Mouse (Mus musculus): Measurements from ENCODE around the gene CN725425. TPM values are rescaled to one million over a fixed set of nuclear protein-coding genes. Genes with fewer than 3 reads are reported as not detected.

Gene CN725425
- polyA plus RNA-seq, 1 experiment from 2014 or later: not detected

DNA sequence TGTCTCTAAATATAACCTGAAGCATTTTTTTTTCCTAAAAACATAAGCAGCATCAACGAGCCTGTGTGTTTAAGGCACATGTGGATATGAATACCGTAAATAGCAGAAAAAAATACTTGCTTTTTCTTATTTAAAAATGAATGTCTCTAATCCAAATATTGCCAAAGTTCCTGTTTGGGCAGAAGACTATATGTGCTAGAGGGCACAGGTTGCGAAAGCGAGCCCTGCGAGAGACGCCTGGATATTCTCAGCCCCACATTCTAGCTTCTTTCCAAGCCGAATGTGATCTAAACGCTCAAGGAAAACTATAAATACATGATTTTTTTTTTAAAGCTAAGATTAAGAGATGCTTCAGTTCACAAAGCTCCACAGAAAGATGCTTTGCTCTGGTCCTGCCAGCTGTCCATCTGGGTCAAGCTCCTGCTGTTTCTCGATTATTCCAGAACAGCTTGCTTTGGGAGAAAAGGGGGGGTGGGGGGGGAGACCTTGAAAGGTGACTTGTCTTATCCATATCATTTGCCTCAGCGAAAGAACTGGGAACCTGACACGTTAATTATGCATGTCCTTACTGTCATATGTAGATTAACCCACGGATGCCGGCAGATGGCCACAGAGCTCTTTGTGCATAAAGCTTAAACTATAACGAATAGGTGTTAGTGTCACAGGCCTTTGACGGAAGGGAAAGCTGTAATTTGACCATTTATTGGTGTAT, 19.2 kb upstream of the CN725425 start:
- 74% methylated on average over 15 of the region's 15 CpGs for WGBS
- peaks cover 23% of the 10 kb centered on the region for H3K36me3 ChIP-seq (replicated peaks)
- no peak for DNase-seq (ENCODE audit: extremely low spot score, low spot score)
- H3K4me3 ChIP-seq: no peak overlapping the region
- no peaks in the 10 kb centered on the region for H3K27me3 ChIP-seq (ENCODE audit: poor library complexity, severe bottlenecking)
- no peaks in the 10 kb centered on the region for H3K9me3 ChIP-seq
- H3K4me1 ChIP-seq: peaks cover 13% of the 10 kb centered on the region
- H3K27ac ChIP-seq: no peak overlapping the region

DNA sequence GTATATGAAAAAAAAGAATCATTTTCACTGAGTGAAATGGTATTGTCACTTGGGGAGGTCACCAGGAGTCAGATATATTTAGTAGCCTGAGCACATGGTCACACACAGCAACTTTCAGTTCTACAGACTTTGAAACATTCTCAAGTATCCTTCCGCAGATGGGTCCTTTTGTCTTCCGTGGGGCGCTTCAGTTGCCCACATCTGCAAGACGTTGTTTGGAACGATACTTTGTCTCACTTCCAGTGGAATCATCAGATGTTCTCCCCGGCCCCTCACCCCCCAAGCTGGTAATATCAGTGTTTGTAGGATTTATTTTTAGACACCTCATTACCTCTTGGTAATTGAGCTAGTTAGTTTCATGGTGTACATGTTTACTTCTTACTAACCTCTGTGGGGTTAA, 12.9 kb upstream of the CN725425 start:
- Histone ChIP-seq H3K4me3 (no peak overlapping the region), H3K4me1 (peaks cover 39% of the 10 kb centered on the region), H3K9me3 (no peaks in the 10 kb centered on the region), H3K27me3 (ENCODE audit: poor library complexity, severe bottlenecking) (no peaks in the 10 kb centered on the region), H3K36me3 (replicated peaks) (0 out of 2 replicates have a peak, but pooled peaks cover 6% of the 10 kb centered on the region), H3K27ac (no peak overlapping the region)
- WGBS: 84% methylated on average over 6 of the region's 6 CpGs
- no peak for DNase-seq (ENCODE audit: extremely low spot score, low spot score)

DNA sequence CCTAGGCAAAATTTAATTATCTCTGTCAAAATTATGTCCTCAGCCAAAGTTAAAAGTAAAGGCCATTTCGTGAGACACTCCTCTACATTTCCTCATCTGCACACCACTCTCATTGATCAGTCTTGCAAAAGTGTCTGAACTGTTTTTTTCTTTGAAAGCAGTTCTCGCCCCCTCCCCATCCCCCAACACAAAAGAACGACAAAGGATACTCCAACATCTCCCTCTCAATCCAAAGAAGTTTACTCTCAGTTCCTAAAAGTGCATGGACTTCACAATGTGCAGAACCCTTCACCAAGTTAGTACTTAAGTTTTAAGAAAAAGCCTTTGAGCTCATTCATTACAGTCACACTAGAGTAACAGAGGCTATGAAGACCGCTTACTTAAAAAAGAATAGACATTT, 9.3 kb upstream of the CN725425 start:
- no peaks in the 10 kb centered on the region for H3K9me3 ChIP-seq
- no peaks in the 10 kb centered on the region for H3K27me3 ChIP-seq (ENCODE audit: poor library complexity, severe bottlenecking)
- 0 out of 2 replicates have a peak, but pooled peaks cover 2% of the 10 kb centered on the region for H3K36me3 ChIP-seq (replicated peaks)
- peaks cover 49% of the 10 kb centered on the region for H3K4me1 ChIP-seq
- H3K4me3 ChIP-seq: peak overlapping the region; percentile 59
- H3K27ac ChIP-seq: peak overlapping the region; percentile 89
- DNase-seq (ENCODE audit: extremely low spot score, low spot score): no peak
- whole genome bisulfite sequencing: 23% methylated on average over 4 of the region's 4 CpGs

DNA sequence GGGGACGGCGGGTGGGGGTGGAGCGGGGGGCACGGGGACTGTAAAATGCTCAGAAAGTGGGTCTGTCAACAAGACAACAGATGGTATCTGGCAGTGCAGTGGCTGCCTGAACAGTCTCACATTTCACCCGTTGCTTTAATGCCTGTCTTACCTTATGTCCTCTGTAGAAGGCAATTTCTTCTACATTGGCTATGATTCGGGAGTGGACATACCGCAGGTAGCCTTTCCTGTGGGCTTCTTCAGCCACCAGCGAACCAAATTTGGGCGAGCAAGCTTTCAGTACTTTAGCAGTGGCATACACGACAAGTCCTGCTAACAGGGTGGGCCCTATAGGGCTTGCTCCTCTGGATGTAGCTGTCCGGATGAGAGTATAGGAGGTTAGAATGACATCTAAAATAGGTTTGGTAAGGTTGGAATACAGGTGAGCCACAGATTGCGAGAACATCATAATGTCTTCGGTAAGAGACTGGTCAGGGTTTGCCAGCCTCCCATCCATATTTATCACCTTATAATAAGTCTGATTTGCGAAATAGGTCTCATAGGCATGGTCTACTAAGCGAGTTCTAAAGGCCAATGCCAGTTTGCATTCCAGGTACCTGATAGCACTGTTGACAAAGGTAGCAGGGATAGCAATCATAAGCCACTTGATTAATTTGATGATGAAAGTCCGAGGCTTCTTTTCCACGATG, 8.6 kb upstream of the CN725425 start:
- 0 out of 2 replicates have a peak, but pooled peaks cover 2% of the 10 kb centered on the region for H3K36me3 ChIP-seq (replicated peaks)
- peaks cover 49% of the 10 kb centered on the region for H3K4me1 ChIP-seq
- WGBS: 39% methylated on average over 17 of the region's 17 CpGs
- peak overlapping the region; percentile 89 for H3K27ac ChIP-seq
- no peaks in the 10 kb centered on the region for H3K9me3 ChIP-seq
- no peaks in the 10 kb centered on the region for H3K27me3 ChIP-seq (ENCODE audit: poor library complexity, severe bottlenecking)
- peak; percentile 21 for DNase-seq (ENCODE audit: extremely low spot score, low spot score)
- H3K4me3 ChIP-seq: peak overlapping the region; percentile 59

DNA sequence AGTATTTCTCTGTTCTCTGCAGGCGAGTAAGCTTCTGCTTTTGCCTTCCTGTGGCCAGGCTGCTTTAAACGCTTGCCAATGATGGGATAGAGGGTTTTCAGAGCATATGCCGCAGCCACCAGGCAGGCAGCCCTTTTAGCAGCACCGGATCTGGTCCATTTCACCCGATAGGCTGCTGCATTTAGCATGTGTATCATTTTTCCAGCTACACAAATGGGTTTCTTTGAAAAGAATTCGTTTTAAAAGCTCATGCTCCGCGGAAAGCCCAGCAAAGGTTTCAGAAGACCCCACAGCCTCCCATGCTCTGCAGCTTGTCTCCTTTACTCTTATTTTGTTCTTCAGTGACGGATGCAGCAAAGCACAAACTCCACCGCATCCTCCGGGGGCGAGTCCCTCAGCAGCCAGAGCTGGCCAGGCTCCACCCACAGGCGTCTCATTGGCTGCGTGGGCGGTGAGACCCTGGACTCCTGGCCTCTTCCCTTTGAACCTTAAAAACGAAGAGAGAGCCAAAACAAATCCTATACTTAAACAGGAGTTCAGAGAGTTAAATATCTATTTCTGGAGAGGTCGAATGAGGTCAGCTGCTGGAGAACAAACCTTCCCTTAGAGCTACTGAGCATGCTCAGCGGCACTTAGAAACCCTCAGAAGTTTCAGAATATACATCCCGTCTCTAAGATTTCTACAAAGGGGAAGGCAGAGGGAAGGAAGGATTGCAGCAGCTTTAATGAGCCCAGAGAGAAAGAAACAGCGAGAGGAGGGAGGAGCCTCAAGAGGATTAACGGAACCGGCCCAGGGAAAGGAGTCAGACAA, 7.7 kb upstream of the CN725425 start, which contains the start of gene Abcd2:
Abcd2 (minus strand) TSS at position 388 of the 811 bp plus-strand sequence.
- Histone ChIP-seq H3K9me3 (no peaks in the 10 kb centered on the region), H3K4me3 (peak within 1 kb of the TSS; percentile 59), H3K27ac (peak within 1 kb of the TSS; percentile 89), H3K36me3 (replicated peaks) (0 out of 2 replicates have a peak, but pooled peaks cover 2% of the 10 kb centered on the region), H3K4me1 (peaks cover 49% of the 10 kb centered on the region), H3K27me3 (ENCODE audit: poor library complexity, severe bottlenecking) (no peaks in the 10 kb centered on the region)
- peak; percentile 87 for DNase-seq (ENCODE audit: extremely low spot score, low spot score)
- under 1% methylated on average over 22 of the region's 22 CpGs for WGBS

DNA sequence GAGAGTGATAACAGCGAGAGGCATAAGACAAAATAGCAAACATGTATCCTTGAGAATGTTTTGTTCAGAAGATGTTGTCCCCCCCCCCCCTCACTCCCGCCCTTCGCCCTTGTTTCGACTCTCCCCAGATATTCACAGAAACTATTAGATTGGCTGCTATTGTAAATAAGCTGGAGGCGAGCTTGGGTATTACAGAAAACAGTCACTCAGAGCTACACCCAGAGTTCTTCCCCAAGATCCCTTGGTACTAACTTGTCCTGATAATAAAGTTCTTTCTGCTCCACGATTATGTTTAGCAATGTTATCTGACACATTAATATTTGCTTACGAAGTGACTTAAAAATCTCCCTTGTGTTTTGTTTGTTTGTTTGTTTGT, 7.1 kb upstream of the CN725425 start:
- Histone ChIP-seq H3K9me3 (no peaks in the 10 kb centered on the region), H3K27me3 (ENCODE audit: poor library complexity, severe bottlenecking) (no peaks in the 10 kb centered on the region), H3K36me3 (replicated peaks) (0 out of 2 replicates have a peak, but pooled peaks cover 2% of the 10 kb centered on the region), H3K4me1 (peaks cover 49% of the 10 kb centered on the region), H3K4me3 (peak overlapping the region; percentile 59), H3K27ac (peak overlapping the region; percentile 89)
- WGBS: 13% methylated on average over 7 of the region's 7 CpGs
- no peak for DNase-seq (ENCODE audit: extremely low spot score, low spot score)

DNA sequence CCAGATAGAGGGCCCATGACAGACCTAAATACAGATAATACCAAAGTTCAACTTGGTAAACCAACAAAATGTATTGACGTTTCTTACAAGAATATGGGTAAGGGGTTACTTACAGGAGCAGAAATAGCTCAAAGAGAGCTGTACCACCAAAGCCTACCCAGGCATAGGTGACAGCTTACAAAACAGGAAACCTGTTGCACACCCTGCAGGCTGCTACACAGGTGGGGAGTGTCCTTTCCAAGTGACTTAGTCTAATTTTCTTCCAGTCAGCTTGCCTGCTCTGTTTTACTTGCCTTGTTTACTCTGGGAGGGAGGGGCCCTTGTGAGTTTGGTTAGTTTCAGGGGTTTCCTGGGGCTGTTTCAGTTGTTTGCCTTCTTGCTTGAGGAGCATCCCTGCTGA, 1.5 kb downstream of the CN725425 start:
- no peak for DNase-seq (ENCODE audit: extremely low spot score, low spot score)
- H3K27ac ChIP-seq: no peak overlapping the region
- H3K9me3 ChIP-seq: no peaks in the 10 kb centered on the region
- WGBS: 91% methylated on average over 1 of the region's 1 CpGs
- H3K4me1 ChIP-seq: peaks cover 3% of the 10 kb centered on the region
- no peaks in the 10 kb centered on the region for H3K27me3 ChIP-seq (ENCODE audit: poor library complexity, severe bottlenecking)
- H3K36me3 ChIP-seq (replicated peaks): no peaks in the 10 kb centered on the region
- no peak overlapping the region for H3K4me3 ChIP-seq

DNA sequence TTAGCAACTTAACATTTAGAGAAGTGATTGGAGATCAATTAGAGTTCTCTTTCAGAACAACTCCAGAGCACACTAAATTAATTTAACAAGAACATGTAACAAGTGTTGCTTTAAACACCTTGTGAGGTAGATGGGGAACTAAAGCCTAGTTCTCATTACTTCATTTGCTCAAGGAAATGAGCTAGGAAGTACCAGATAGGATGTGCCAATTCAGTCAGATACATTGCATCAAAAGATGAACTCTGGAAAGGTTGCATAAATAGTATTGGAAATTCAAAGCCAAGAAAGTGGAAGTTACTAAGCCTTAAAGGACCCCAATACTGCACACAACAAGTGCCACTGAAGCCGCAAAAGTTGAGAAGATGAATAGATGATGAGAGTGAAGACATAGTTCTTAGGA, 3.2 kb downstream of the CN725425 start:
- H3K4me1 ChIP-seq: peaks cover 7% of the 10 kb centered on the region
- H3K4me3 ChIP-seq: no peak overlapping the region
- no peak overlapping the region for H3K27ac ChIP-seq
- H3K9me3 ChIP-seq: no peaks in the 10 kb centered on the region
- 96% methylated on average over 1 of the region's 1 CpGs for WGBS
- no peaks in the 10 kb centered on the region for H3K36me3 ChIP-seq (replicated peaks)
- DNase-seq (ENCODE audit: extremely low spot score, low spot score): no peak
- H3K27me3 ChIP-seq (ENCODE audit: poor library complexity, severe bottlenecking): no peaks in the 10 kb centered on the region

DNA sequence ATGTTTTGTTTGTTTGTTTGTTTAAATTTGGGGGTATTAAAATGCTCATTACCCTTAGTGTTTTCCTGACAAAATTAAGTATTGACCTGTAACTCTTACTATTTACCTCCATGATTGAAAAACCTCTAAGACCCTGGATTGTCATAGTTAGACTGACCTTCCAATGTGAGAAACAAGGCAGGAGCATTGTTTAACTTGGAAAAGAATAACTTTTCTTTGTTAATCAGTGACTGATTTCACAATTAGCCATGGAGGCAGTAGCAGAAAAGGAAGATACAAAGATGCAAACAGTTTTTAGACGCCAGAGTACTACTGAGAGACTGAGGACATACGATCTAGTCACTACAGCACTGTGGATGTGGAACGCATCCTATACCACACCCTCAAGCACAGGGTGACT, 4.2 kb downstream of the CN725425 start:
- no peaks in the 10 kb centered on the region for H3K27me3 ChIP-seq (ENCODE audit: poor library complexity, severe bottlenecking)
- DNase-seq (ENCODE audit: extremely low spot score, low spot score): no peak
- H3K4me1 ChIP-seq: peaks cover 7% of the 10 kb centered on the region
- no peak overlapping the region for H3K27ac ChIP-seq
- no peaks in the 10 kb centered on the region for H3K9me3 ChIP-seq
- H3K36me3 ChIP-seq (replicated peaks): no peaks in the 10 kb centered on the region
- WGBS: 89% methylated on average over 3 of the region's 3 CpGs
- no peak overlapping the region for H3K4me3 ChIP-seq

DNA sequence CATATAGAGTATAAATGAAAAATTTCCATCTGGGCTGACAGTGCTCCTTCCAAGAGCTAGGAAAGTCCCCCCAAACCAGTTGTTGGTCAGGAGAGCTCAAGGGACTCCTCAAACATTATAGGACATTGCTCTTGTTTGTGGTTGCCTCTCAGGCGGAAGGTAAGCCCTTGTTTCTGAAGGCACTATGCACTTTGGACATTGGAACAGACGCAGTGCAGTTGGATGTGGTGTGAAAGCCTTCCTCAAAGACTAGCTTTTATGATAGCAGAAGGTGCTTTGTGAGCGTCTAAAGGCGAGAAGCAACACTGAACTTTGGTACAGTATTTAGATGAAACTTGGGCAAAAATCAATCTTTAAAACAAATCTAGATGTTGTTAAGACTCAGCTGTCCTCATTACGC, 7.2 kb downstream of the CN725425 start:
- no peaks in the 10 kb centered on the region for H3K9me3 ChIP-seq
- 92% methylated on average over 5 of the region's 5 CpGs for WGBS
- H3K27me3 ChIP-seq (ENCODE audit: poor library complexity, severe bottlenecking): no peaks in the 10 kb centered on the region
- H3K36me3 ChIP-seq (replicated peaks): no peaks in the 10 kb centered on the region
- no peak overlapping the region for H3K27ac ChIP-seq
- no peak for DNase-seq (ENCODE audit: extremely low spot score, low spot score)
- peaks cover 7% of the 10 kb centered on the region for H3K4me1 ChIP-seq
- no peak overlapping the region for H3K4me3 ChIP-seq

DNA sequence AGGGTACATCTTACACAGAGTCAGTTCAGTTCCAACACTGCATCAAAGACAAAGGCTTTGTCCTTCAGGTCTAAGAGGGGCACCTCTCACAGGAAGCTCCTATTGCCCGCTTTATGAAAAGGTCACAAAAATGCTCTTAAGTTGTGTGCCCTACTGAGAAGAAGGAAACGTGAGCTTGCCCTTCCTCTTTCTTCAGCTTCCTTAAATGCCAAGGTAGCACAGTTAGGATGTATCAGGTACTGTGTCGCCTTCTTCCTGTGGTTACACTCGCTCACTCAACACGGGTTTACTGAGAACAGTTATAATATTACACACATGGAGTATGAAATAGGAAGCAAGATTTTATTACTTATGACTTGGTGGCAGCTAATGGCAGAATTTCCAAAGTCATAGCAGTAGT, 38.0 kb downstream of the CN725425 start:
- no peaks in the 10 kb centered on the region for H3K9me3 ChIP-seq
- 88% methylated on average over 5 of the region's 5 CpGs for WGBS
- H3K36me3 ChIP-seq (replicated peaks): no peaks in the 10 kb centered on the region
- H3K4me3 ChIP-seq: no peak overlapping the region
- H3K27me3 ChIP-seq (ENCODE audit: poor library complexity, severe bottlenecking): no peaks in the 10 kb centered on the region
- no peaks in the 10 kb centered on the region for H3K4me1 ChIP-seq
- no peak for DNase-seq (ENCODE audit: extremely low spot score, low spot score)
- no peak overlapping the region for H3K27ac ChIP-seq

DNA sequence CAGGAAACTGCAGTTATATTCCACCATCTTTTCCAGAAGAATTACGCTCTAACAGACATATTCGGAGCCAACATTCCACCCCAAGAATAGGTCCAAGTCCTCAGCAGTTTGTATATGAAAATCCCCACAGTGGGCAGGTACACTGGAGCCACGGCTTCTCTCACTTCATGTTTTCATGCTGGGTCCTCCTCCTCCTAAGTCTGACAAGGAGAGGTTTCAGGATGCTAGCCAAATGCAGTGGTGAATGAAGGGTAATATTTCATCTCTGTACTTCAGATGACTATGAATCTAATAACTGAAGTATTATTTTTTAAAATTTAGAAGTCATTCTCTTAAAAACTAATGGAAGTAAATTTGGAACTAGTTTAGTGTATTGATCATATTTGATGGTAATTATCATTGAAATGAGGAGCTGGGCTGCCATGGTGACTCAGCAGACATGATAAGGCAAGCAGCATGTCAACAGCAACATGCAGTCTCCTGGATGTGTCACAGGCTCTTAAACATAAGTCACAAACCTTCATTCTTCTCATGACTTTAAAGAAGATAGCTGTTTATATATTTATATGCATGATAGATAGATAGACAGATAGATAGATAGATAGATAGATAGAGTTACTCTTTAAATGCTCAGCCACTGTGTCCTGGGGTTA, 41.5 kb downstream of the CN725425 start:
- Histone ChIP-seq H3K27ac (no peak overlapping the region), H3K9me3 (no peaks in the 10 kb centered on the region), H3K4me1 (no peaks in the 10 kb centered on the region), H3K4me3 (no peak overlapping the region), H3K36me3 (replicated peaks) (no peaks in the 10 kb centered on the region), H3K27me3 (ENCODE audit: poor library complexity, severe bottlenecking) (no peaks in the 10 kb centered on the region)
- DNase-seq (ENCODE audit: extremely low spot score, low spot score): no peak
- WGBS: 94% methylated on average over 3 of the region's 3 CpGs

Measured in forebrain, embryonic 10.5 days (tissue).